Mouse (Mus musculus): Measurements from ENCODE around the gene Dock7. TPM values are rescaled to one million over a fixed set of nuclear protein-coding genes. Genes with fewer than 3 reads are reported as not detected.

Dock7 gene
- polyA plus RNA-seq, 1 experiment = not detected

DNA sequence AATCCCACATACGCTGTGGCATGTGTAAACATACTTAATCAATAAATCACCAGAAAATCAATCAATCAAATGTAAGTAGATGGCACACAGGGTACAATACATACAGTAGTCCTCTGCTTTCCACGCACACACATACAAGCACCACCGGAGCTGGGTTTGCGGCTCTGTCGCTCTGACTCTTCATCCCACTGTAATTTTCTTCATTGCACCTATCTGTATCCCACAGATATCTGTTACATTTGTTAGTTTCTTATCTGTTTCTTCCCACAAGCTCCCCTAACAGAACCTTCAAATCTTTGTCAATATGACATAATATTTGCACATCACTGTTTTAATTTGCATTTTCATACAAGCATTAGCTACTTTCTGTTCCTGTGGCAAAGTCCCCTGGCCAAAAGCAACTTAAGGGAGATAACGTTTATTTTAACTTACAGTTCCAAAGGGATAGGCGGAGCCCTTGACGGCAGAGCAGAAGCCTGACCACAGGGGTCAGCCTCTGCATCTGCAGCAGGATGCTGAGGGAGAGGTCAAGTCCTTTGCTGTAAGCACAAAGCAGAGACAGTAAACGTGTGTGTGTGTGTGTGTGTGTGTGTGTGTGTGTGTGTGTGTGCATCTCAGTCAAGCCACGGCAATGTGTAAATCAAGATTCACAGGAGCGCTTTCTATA is 36.1 kb upstream of the Dock7 start:
- Histone ChIP-seq H3K4me1 (ENCODE audit: control insufficient read depth, insufficient read depth, low read length) (no peaks in the 10 kb centered on the region), H3K27ac (ENCODE audit: insufficient read depth, low read depth, low read length) (no peak overlapping the region), H3K4me3 (ENCODE audit: insufficient read depth, low read depth, low read length) (no peak overlapping the region)
- TF ChIP-seq CTCF (IDR thresholded peaks at IDR 0.05; ENCODE audit: insufficient read depth, low read depth, low read length) (no peak), POLR2A (IDR thresholded peaks at IDR 0.05; ENCODE audit: insufficient read depth, low read depth, low read length) (no peak)
- WGBS = 80% methylated on average over 11 of the region's 11 CpGs

DNA sequence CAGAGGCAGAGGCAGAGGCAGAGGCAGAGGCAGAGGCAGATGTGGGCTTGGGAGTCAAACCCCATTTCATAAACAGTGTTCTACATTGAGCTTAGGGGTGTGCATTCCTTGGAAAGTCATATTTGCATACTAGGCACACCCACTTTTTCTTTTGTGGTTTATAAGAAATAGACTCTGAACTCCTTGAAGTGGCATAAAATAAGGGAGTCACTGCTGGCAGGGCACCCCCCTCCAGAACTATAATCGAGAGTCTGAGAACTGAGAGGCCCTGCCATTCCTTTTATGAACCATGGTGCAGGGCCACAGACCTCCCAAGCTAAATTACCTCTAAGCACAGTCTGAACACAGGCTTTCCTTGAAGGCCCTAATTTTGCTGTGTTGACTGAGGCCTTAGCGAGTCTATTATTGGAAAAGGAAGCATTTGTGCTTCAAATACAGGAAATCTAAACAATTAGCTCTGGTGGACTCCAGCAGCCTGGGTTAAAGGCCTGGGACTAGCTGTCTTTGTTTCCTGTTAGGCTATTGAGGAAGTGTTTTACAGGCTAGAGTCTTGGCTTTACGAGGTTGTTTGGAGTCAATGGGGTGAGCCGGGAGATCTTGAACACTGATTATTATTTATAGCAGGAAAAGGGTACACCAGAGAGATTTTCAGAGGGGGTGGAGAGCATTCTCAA is 31.3 kb upstream of the Dock7 start:
- WGBS = 48% methylated on average over 4 of the region's 4 CpGs
- no peak for TF ChIP-seq CTCF (IDR thresholded peaks at IDR 0.05; ENCODE audit: insufficient read depth, low read depth, low read length)
- TF ChIP-seq POLR2A (IDR thresholded peaks at IDR 0.05; ENCODE audit: insufficient read depth, low read depth, low read length) = no peak
- Histone ChIP-seq H3K4me1 (ENCODE audit: control insufficient read depth, insufficient read depth, low read length) (no peaks in the 10 kb centered on the region), H3K4me3 (ENCODE audit: insufficient read depth, low read depth, low read length) (no peak overlapping the region), H3K27ac (ENCODE audit: insufficient read depth, low read depth, low read length) (no peak overlapping the region)

DNA sequence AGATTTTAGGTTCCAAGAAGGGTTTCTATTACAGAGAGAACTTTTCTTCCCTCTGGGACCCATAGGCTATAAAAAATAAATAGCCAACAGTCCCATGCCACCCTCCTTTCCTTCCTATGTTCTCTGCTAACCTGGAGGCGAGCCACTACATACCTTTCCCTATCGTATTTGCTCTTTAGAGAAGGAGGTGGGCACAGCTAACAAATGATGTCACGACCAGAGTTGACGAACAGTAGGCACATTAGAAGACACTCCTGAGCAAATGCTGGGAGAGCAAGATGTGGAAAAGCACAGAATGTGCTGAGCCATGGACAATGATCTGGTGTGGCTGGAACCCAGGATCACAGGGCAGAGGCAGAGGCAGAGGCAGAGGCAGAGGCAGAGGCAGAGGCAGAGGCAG is 30.7 kb upstream of the Dock7 start:
- H3K4me3 ChIP-seq (ENCODE audit: insufficient read depth, low read depth, low read length) = no peak overlapping the region
- H3K27ac ChIP-seq (ENCODE audit: insufficient read depth, low read depth, low read length) = no peak overlapping the region
- no peak for TF ChIP-seq CTCF (IDR thresholded peaks at IDR 0.05; ENCODE audit: insufficient read depth, low read depth, low read length)
- TF ChIP-seq POLR2A (IDR thresholded peaks at IDR 0.05; ENCODE audit: insufficient read depth, low read depth, low read length) = no peak
- 97% methylated on average over 4 of the region's 4 CpGs for WGBS
- H3K4me1 ChIP-seq (ENCODE audit: control insufficient read depth, insufficient read depth, low read length) = no peaks in the 10 kb centered on the region

DNA sequence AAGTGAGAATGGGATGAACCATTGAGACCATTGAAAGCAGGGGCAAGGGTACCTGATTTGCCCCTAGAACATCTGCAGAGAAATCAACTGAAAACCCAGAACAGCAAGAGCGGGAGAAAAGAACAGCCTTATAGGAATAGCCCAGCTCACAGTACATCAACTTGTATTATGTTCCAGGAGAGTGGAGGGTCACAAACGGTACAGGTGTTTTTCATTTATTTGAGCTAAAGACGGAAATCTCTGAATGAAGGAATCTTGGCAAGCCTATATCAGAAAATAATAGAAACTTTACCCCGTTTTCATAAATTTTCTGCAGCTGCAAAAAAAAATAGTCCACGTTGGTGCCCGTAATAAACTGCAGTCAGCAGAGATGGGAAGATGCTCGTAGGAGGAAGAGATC is 22.6 kb upstream of the Dock7 start:
- 93% methylated on average over 7 of the region's 7 CpGs for WGBS
- TF ChIP-seq CTCF (IDR thresholded peaks at IDR 0.05; ENCODE audit: insufficient read depth, low read depth, low read length) (no peak), POLR2A (IDR thresholded peaks at IDR 0.05; ENCODE audit: insufficient read depth, low read depth, low read length) (no peak)
- Histone ChIP-seq H3K27ac (ENCODE audit: insufficient read depth, low read depth, low read length) (no peak overlapping the region), H3K4me1 (ENCODE audit: control insufficient read depth, insufficient read depth, low read length) (no peaks in the 10 kb centered on the region), H3K4me3 (ENCODE audit: insufficient read depth, low read depth, low read length) (no peak overlapping the region)

DNA sequence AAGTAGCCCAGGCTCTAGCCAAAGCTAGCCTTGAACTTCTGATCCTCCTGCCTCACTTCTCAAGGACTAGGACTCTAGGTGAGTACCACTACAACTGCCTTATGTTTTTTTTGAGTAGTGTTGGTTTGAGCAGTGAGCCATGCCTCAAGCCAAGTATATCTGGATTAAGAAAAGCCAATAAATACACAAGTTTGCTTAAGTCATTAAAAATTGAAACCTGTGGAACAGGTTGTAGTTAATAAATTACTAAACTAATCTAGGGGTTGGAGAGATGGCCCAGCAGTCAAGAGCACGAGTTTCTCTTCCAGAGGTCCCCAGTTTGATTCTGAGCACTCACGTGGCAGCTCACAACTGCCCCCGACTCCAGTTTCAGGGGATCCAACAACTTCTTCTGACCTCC is 20.9 kb upstream of the Dock7 start:
- Histone ChIP-seq H3K27ac (ENCODE audit: insufficient read depth, low read depth, low read length) (no peak overlapping the region), H3K4me3 (ENCODE audit: insufficient read depth, low read depth, low read length) (no peak overlapping the region), H3K4me1 (ENCODE audit: control insufficient read depth, insufficient read depth, low read length) (no peaks in the 10 kb centered on the region)
- no peak for TF ChIP-seq POLR2A (IDR thresholded peaks at IDR 0.05; ENCODE audit: insufficient read depth, low read depth, low read length)
- no peak for TF ChIP-seq CTCF (IDR thresholded peaks at IDR 0.05; ENCODE audit: insufficient read depth, low read depth, low read length)
- 92% methylated on average over 3 of the region's 3 CpGs for WGBS

DNA sequence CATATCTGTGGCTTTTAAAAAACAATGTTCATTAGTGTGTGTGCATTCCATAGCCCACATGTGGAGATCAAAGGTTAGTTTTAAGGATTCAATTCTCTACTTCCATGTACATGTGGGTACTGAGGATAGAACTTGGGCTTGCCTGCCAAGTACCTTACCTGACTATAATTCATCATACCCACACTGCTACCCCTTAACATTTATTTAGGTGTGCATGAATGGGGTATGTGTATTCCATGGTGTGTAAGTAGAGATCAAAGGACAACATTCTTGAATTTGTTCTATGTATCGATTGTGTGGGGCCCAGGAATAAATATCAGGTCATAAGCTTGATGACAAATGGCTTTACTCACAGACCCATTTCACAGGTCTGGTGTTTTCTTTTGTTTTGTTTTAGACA is 20.5 kb upstream of the Dock7 start:
- WGBS = 96% methylated on average over 1 of the region's 1 CpGs

DNA sequence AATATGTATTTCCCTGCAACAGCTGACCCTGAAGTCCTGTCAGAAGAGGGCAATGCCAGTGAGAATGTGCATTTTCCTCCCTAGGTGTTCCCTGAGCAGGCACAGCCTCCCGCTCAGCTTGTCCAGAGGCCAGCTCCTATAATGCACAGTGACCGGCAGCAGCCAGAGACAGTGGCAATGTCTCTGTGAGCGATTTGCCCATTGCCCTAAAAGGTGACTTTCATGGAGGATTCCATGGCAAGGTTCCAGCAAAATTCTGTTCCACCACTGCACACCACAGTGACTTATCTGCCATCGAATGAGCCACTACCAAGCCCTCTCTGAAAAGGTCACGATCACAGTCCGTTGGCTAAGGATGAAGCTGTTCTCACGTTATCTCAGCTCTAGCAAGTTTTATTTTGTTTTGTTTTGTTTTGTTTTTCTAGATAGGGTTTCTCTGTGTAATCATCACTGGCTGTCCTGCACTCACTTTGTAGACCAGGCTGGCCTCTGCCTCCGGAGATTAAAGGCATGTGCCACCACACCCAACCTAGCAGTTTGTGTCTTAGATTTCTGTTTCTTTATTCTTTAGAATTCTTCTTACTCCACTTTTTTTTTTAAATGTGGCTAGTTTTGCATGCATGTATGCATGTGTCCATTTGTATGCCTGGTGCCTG is 17.4 kb upstream of the Dock7 start:
- 95% methylated on average over 8 of the region's 8 CpGs for WGBS
- TF ChIP-seq CTCF (IDR thresholded peaks at IDR 0.05; ENCODE audit: insufficient read depth, low read depth, low read length) (no peak), POLR2A (IDR thresholded peaks at IDR 0.05; ENCODE audit: insufficient read depth, low read depth, low read length) (no peak)

More for the DNA sequence above, 20.5 kb upstream of the Dock7 start:
- TF ChIP-seq CTCF (IDR thresholded peaks at IDR 0.05; ENCODE audit: insufficient read depth, low read depth, low read length) = no peak
- no peak for TF ChIP-seq POLR2A (IDR thresholded peaks at IDR 0.05; ENCODE audit: insufficient read depth, low read depth, low read length)
- H3K4me1 ChIP-seq (ENCODE audit: control insufficient read depth, insufficient read depth, low read length) = no peaks in the 10 kb centered on the region
- H3K27ac ChIP-seq (ENCODE audit: insufficient read depth, low read depth, low read length) = no peak overlapping the region
- H3K4me3 ChIP-seq (ENCODE audit: insufficient read depth, low read depth, low read length) = no peak overlapping the region

DNA sequence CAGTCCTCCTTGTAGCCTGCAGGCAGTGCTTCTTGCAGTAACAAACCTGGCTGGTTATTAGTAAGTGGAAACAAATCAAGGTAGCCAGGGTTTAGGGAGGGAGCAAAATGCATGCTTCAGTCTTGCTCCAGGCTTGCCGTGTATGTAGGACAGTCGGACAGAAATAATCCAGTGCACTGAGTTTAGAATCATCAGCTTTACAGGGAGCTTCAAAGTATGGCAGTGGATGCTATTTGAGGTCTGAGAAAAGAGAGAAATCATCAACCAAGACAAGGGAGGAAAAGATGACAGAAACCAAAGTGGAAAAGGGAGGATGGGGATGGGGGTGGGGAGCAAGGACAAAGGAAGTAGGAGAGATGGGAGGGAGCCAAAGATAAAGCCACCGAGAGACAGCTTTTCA is 13.8 kb upstream of the Dock7 start:
- H3K27ac ChIP-seq (ENCODE audit: insufficient read depth, low read depth, low read length) = no peak overlapping the region
- H3K4me1 ChIP-seq (ENCODE audit: control insufficient read depth, insufficient read depth, low read length) = no peaks in the 10 kb centered on the region
- 83% methylated on average over 3 of the region's 3 CpGs for WGBS
- H3K4me3 ChIP-seq (ENCODE audit: insufficient read depth, low read depth, low read length) = no peak overlapping the region
- TF ChIP-seq CTCF (IDR thresholded peaks at IDR 0.05; ENCODE audit: insufficient read depth, low read depth, low read length) (no peak), POLR2A (IDR thresholded peaks at IDR 0.05; ENCODE audit: insufficient read depth, low read depth, low read length) (no peak)

More for the DNA sequence above, 17.4 kb upstream of the Dock7 start:
- Histone ChIP-seq H3K27ac (ENCODE audit: insufficient read depth, low read depth, low read length) (no peak overlapping the region), H3K4me1 (ENCODE audit: control insufficient read depth, insufficient read depth, low read length) (no peaks in the 10 kb centered on the region), H3K4me3 (ENCODE audit: insufficient read depth, low read depth, low read length) (no peak overlapping the region)

DNA sequence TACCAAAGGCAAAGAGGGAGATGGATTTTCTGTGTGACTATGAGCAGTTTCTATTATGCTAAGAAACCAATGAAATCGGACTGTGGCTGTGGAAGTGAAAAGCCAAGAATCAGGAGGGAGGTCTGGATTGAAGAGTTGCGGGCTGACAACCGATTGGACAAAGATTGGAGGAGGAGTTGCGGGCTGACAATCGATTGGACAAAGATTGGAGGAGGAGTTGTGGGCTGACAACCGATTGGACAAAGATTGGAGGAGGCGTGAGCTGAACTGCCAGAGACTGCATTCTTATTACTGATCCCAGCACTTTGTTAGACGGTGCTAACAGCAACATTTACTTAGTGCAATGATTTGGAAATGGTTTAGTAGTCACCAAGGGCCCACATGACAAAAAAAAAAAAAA is 12.6 kb upstream of the Dock7 start:
- Histone ChIP-seq H3K4me1 (ENCODE audit: control insufficient read depth, insufficient read depth, low read length) (no peaks in the 10 kb centered on the region), H3K27ac (ENCODE audit: insufficient read depth, low read depth, low read length) (no peak overlapping the region), H3K4me3 (ENCODE audit: insufficient read depth, low read depth, low read length) (no peak overlapping the region)
- WGBS = 81% methylated on average over 8 of the region's 8 CpGs
- TF ChIP-seq CTCF (IDR thresholded peaks at IDR 0.05; ENCODE audit: insufficient read depth, low read depth, low read length) (no peak), POLR2A (IDR thresholded peaks at IDR 0.05; ENCODE audit: insufficient read depth, low read depth, low read length) (no peak)

All from olfactory bulb, adult 2 months (tissue).